Mouse (Mus musculus) myocyte (in vitro differentiated cells): ENCODE measurements around the gene Jag1. TPM values are rescaled to one million over a fixed set of nuclear protein-coding genes. Genes with fewer than 3 reads are reported as not detected.

ENCODE experiments used
- H3K27me3 ChIP-seq: one replicate; pipeline ENCODE4 v1.6.1; 2011; ENCODE audit not compliant: control insufficient read depth, insufficient read depth, insufficient read length
- H3K36me3 ChIP-seq: one replicate; pipeline ENCODE4 v1.6.1; 2011; ENCODE audit not compliant: control insufficient read depth, insufficient read depth
- H3K4me2 ChIP-seq: one replicate; pipeline ENCODE4 v1.6.1; 2011; ENCODE audit warnings: low read depth, control low read depth
- H3K4me3 ChIP-seq: one replicate; pipeline ENCODE4 v1.5.1; 2011; ENCODE audit warnings: mild to moderate bottlenecking, control low read depth, moderate library complexity
- H3K79me2 ChIP-seq: one replicate; pipeline ENCODE4 v1.6.1; 2011; ENCODE audit not compliant: control insufficient read depth, insufficient read depth
- H3ac ChIP-seq: one replicate; pipeline ENCODE4 v1.6.1; 2011; ENCODE audit not compliant: control insufficient read depth, insufficient read length
- CEBPB ChIP-seq: IDR thresholded peaks from 2 replicates; pipeline ENCODE4 v1.6.1; 2011; ENCODE audit warnings: mild to moderate bottlenecking, moderate library complexity; ENCODE audit not compliant: poor library complexity, insufficient read depth, severe bottlenecking
- E2F4 ChIP-seq: IDR thresholded peaks from one replicate; pipeline ENCODE4 v1.6.1; 2011; ENCODE audit warnings: mild to moderate bottlenecking, control low read depth, moderate library complexity; ENCODE audit not compliant: insufficient read depth
- MAX ChIP-seq: IDR thresholded peaks from one replicate; pipeline ENCODE4 v1.6.1; 2011; ENCODE audit warnings: low read depth, mild to moderate bottlenecking, control low read depth
- MYOD1 ChIP-seq, 3 experiments: IDR thresholded peaks; one replicate each; pipeline ENCODE4 v1.6.1; 2011; ENCODE audit warnings: control low read depth in 2 of 3, low read depth in 2 of 3, mild to moderate bottlenecking in 2 of 3, moderate library complexity in 1 of 3; ENCODE audit not compliant: insufficient read length in 2 of 3, control insufficient read depth in 1 of 3
- MYOG ChIP-seq, 3 experiments: IDR thresholded peaks; one replicate each; pipeline ENCODE4 v1.6.1; 2011; ENCODE audit warnings: control low read depth in 2 of 3, low read depth in 2 of 3, mild to moderate bottlenecking in 2 of 3; ENCODE audit not compliant: insufficient read length in 2 of 3, control insufficient read depth in 1 of 3, insufficient read depth in 1 of 3
- POLR2A ChIP-seq: IDR thresholded peaks from one replicate; pipeline ENCODE4 v1.6.1; 2011; ENCODE audit warnings: low read depth, mild to moderate bottlenecking, control low read depth, moderate library complexity; ENCODE audit not compliant: insufficient read length
- POLR2AphosphoS2 ChIP-seq: IDR thresholded peaks from one replicate; pipeline ENCODE4 v1.6.1; 2011; ENCODE audit warnings: low read depth, control low read depth; ENCODE audit not compliant: insufficient read length
- REST ChIP-seq: IDR thresholded peaks from one replicate; pipeline ENCODE4 v1.6.1; 2011; ENCODE audit warnings: mild to moderate bottlenecking, control low read depth, moderate library complexity; ENCODE audit not compliant: insufficient read depth, insufficient read length
- SRF ChIP-seq: IDR thresholded peaks from one replicate; pipeline ENCODE4 v1.6.1; 2011; ENCODE audit warnings: low read depth; ENCODE audit not compliant: control insufficient read depth, insufficient read length
- TCF12 ChIP-seq: IDR thresholded peaks from one replicate; pipeline ENCODE4 v1.6.1; 2011; ENCODE audit warnings: mild to moderate bottlenecking, control low read depth; ENCODE audit not compliant: poor library complexity, insufficient read depth, severe bottlenecking
- TCF3 ChIP-seq: IDR thresholded peaks from one replicate; pipeline ENCODE4 v1.6.1; 2011; ENCODE audit warnings: low read depth, control low read depth; ENCODE audit not compliant: insufficient read length
- USF1 ChIP-seq: IDR thresholded peaks from one replicate; pipeline ENCODE4 v1.6.1; 2011; ENCODE audit warnings: low read depth, mild to moderate bottlenecking, control low read depth, moderate library complexity
- polyA plus RNA-seq: library from polyadenylated mRNA; unstranded; fragments of >200 nt; fragmentation: generic; extraction: Trizol; gene quantifications from one replicate; pipeline ENCODE4 v1.2.1, GENCODE M21; 2012; ENCODE audit warnings: missing spikeins

Gene Jag1
- polyA plus RNA-seq, 1 experiment = 17.9 TPM

- Histone ChIP-seq H3K27me3 (no peaks in the 10 kb centered on the region), H3ac (no peak overlapping the region), H3K4me3 (no peak overlapping the region), H3K4me2 (no peak overlapping the region), H3K79me2 (no peaks in the 10 kb centered on the region), H3K36me3 (no peaks in the 10 kb centered on the region)
- TF ChIP-seq MYOD1 (IDR thresholded peaks at IDR 0.05; ENCODE audit: control insufficient read depth in 1 of 3, insufficient read length in 2 of 3, low read depth in 2 of 3) = no peak
- TF ChIP-seq MYOG (IDR thresholded peaks at IDR 0.05; ENCODE audit: control insufficient read depth in 1 of 3, insufficient read depth in 1 of 3, insufficient read length in 2 of 3, low read depth in 2 of 3) = no peak
- TF ChIP-seq USF1 = no peak
- no peak for TF ChIP-seq SRF
- no peak for TF ChIP-seq TCF3
- no peak for TF ChIP-seq CEBPB
- no peak for TF ChIP-seq MAX
- TF ChIP-seq REST = no peak
Measured at GRCm38 (mm10) chr2:137146938-137147666, 30.7 kb upstream of the Jag1 start.

DNA sequence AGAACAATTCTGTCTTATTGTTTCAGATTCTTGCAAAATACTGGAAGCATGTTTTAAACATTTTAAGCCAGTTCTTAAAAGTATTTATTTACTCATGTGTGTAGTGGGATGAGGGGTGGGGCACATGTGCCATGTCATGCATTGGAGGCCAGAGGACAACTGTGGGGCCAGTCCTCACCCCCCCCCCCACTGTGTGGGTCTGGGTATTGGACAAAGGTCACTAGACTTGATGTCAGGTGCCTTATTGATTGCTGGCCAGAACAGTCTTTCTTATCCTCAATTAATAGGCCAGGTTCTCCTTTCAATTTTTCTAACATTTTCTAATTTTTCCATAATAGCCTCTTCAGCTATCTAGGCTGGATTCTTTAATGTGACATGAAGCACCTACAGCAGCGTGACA lies 21.6 kb upstream of the Jag1 start:
- Histone ChIP-seq H3ac (no peak overlapping the region), H3K27me3 (no peaks in the 10 kb centered on the region), H3K79me2 (no peaks in the 10 kb centered on the region), H3K4me2 (no peak overlapping the region), H3K36me3 (no peaks in the 10 kb centered on the region), H3K4me3 (no peak overlapping the region)
- TF ChIP-seq POLR2AphosphoS2 (no peak), CEBPB (no peak), TCF3 (no peak), MYOD1 (IDR thresholded peaks at IDR 0.05; ENCODE audit: control insufficient read depth in 1 of 3, insufficient read length in 2 of 3, low read depth in 2 of 3) (no peak), MAX (no peak)

GRCm38 (mm10) chr2:137134035-137134434 lies 17.6 kb upstream of the Jag1 start:
- no peaks in the 10 kb centered on the region for H3K79me2 ChIP-seq
- no peaks in the 10 kb centered on the region for H3K27me3 ChIP-seq
- no peak overlapping the region for H3K4me3 ChIP-seq
- H3K36me3 ChIP-seq = no peaks in the 10 kb centered on the region
- no peak for TF ChIP-seq MAX
- no peak for TF ChIP-seq POLR2AphosphoS2
- TF ChIP-seq REST = no peak
- no peak for TF ChIP-seq USF1
- TF ChIP-seq TCF12 = no peak
- peak in 1 of 3 experiments; percentile 37 for TF ChIP-seq MYOD1 (IDR thresholded peaks at IDR 0.05; ENCODE audit: control insufficient read depth in 1 of 3, insufficient read length in 2 of 3, low read depth in 2 of 3)
- H3ac ChIP-seq = no peak overlapping the region
- H3K4me2 ChIP-seq = no peak overlapping the region

GRCm38 (mm10) chr2:137124861-137125260 lies 8.4 kb upstream of the Jag1 start:
- no peak overlapping the region for H3ac ChIP-seq
- H3K79me2 ChIP-seq = no peaks in the 10 kb centered on the region
- H3K27me3 ChIP-seq = no peaks in the 10 kb centered on the region
- no peak overlapping the region for H3K4me2 ChIP-seq
- H3K36me3 ChIP-seq = no peaks in the 10 kb centered on the region
- H3K4me3 ChIP-seq = no peak overlapping the region
- TF ChIP-seq E2F4 = no peak
- no peak for TF ChIP-seq REST
- TF ChIP-seq POLR2A = no peak
- no peak for TF ChIP-seq MYOG (IDR thresholded peaks at IDR 0.05; ENCODE audit: control insufficient read depth in 1 of 3, insufficient read depth in 1 of 3, insufficient read length in 2 of 3, low read depth in 2 of 3)
- TF ChIP-seq SRF = no peak
- TF ChIP-seq MAX = no peak
- no peak for TF ChIP-seq CEBPB
- no peak for TF ChIP-seq USF1
- no peak for TF ChIP-seq TCF3
- TF ChIP-seq MYOD1 (IDR thresholded peaks at IDR 0.05; ENCODE audit: control insufficient read depth in 1 of 3, insufficient read length in 2 of 3, low read depth in 2 of 3) = no peak
- no peak for TF ChIP-seq TCF12
- TF ChIP-seq POLR2AphosphoS2 = no peak

DNA sequence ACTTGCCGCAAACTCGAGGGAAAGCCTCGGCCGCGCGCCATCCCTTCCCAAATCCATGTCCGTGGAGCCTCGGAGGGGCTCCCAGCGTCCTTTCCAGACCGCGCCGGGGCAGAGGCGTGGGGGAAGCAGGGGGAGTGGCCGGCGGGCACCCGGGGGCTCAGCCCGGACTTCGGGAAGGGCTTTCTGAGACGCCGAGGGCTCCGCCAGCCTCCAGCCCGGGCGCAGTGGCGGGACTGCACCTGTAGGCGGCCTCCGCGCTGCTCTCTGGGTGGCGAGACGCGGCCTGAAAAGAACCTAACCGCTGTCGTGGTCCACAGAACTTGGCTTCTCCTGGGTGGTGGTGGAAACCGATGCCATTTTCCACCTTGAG lies 862 bp upstream of the Jag1 start:
- TF ChIP-seq MYOG (IDR thresholded peaks at IDR 0.05; ENCODE audit: control insufficient read depth in 1 of 3, insufficient read depth in 1 of 3, insufficient read length in 2 of 3, low read depth in 2 of 3) (peak in 1 of 3 experiments; percentile 21), POLR2A (peak; percentile 40), SRF (no peak), POLR2AphosphoS2 (peak; percentile 43)
- H3K27me3 ChIP-seq = no peaks in the 10 kb centered on the region
- peak overlapping the region; percentile 21 for H3ac ChIP-seq
- peaks cover 3% of the 10 kb centered on the region for H3K36me3 ChIP-seq
- H3K79me2 ChIP-seq = peaks cover 33% of the 10 kb centered on the region
- peak overlapping the region; percentile 99 for H3K4me3 ChIP-seq
- H3K4me2 ChIP-seq = peak overlapping the region; percentile 75
